Mouse (Mus musculus) intestine, postnatal 0 days (tissue): ENCODE measurements around the gene Spg7. TPM values are rescaled to one million over a fixed set of nuclear protein-coding genes. Genes with fewer than 3 reads are reported as not detected.
A peak's percentile ranks its signal among the peaks of the same experiment; 100 is the strongest.

Source experiments
- ATAC-seq: fragments of 200-750 bp; cut with Nextera tagmentation; 2 replicates; pipeline ENCODE4 v1.8.0; 2017; ENCODE audit warnings: mild to moderate bottlenecking, moderate TSS enrichment, moderate library complexity
- H3K27ac ChIP-seq: fragments of 300-500 bp; sonication (generic); 2 replicates; pipeline ENCODE4 v1.5.1; 2014; ENCODE audit warnings: mild to moderate bottlenecking, low read depth, low read length, moderate library complexity
- H3K27me3 ChIP-seq: fragments of 300-500 bp; sonication (generic); replicated peaks from 2 replicates; pipeline ENCODE4 v1.6.1; 2014; ENCODE audit warnings: low read length, mixed read lengths; ENCODE audit not compliant: control insufficient read depth, insufficient read depth
- H3K36me3 ChIP-seq: fragments of 300-500 bp; sonication (generic); 2 replicates; pipeline ENCODE4 v1.6.1; 2014; ENCODE audit warnings: mild to moderate bottlenecking, moderate library complexity; ENCODE audit not compliant: control insufficient read depth, insufficient read depth
- H3K4me1 ChIP-seq: fragments of 300-500 bp; sonication (generic); replicated peaks from 2 replicates; pipeline ENCODE4 v1.6.1; 2014; ENCODE audit warnings: antibody characterized with exemption, low read length, mixed read lengths; ENCODE audit not compliant: control insufficient read depth, insufficient read depth
- H3K4me2 ChIP-seq: fragments of 300-500 bp; sonication (generic); replicated peaks from 2 replicates; pipeline ENCODE4 v1.6.1; 2014; ENCODE audit warnings: low read depth, mild to moderate bottlenecking, moderate library complexity
- H3K4me3 ChIP-seq: fragments of 300-500 bp; sonication (generic); 2 replicates; pipeline ENCODE4 v1.5.1; 2014; ENCODE audit warnings: low read depth, low read length
- H3K9ac ChIP-seq: fragments of 300-500 bp; sonication (generic); 2 replicates; pipeline ENCODE4 v1.6.1; 2014; ENCODE audit warnings: mild to moderate bottlenecking, low read depth, low read length
- H3K9me3 ChIP-seq: fragments of 300-500 bp; sonication (generic); 2 replicates; pipeline ENCODE4 v1.6.1; 2016; ENCODE audit warnings: mixed run types; ENCODE audit not compliant: control insufficient read depth
- CTCF ChIP-seq: sonication (generic); IDR thresholded peaks from 2 replicates; pipeline ENCODE4 v1.5.1; 2016; ENCODE audit warnings: low read depth, mild to moderate bottlenecking, control low read depth, antibody characterized with exemption, moderate library complexity
- WGBS: fragments of 180-500 bp; shearing (Covaris S2); extraction: QIAGEN DNeasy Blood & Tissue Kit; methylation state at CpG from one replicate; pipeline ENCODE4 v1.1.7; 2014; 5-methylcytosine and 5-hydroxymethylcytosine counted together
- polyA plus RNA-seq: library from polyadenylated mRNA; unstranded; fragments of >200 nt; fragmentation: Nextera tagmentation; extraction: Ambion mirVana; gene quantifications from 2 replicates; pipeline ENCODE4 v1.2.1, GENCODE M21; 2015

Spg7 gene
- polyA plus RNA-seq, 1 experiment from 2014 or later, result 44.7 TPM

- Histone ChIP-seq H3K9me3 (no peaks in the 10 kb centered on the region), H3K9ac (no peak overlapping the region), H3K36me3 (no peaks in the 10 kb centered on the region), H3K4me2 (no peak overlapping the region), H3K4me1 (no peaks in the 10 kb centered on the region), H3K27me3 (no peaks in the 10 kb centered on the region), H3K4me3 (no peak overlapping the region), H3K27ac (no peak overlapping the region)
- 69% methylated on average over 7 of the region's 7 CpGs for WGBS
- ATAC-seq, result no peak
- TF ChIP-seq CTCF, result no peak
These were observed 31.3 kb upstream of the Spg7 start for GRCm38 (mm10) chr8:123031321-123031978.

GRCm38 (mm10) chr8:123032730-123033129, 30.0 kb upstream of the Spg7 start:
- TF ChIP-seq CTCF, result no peak
- Histone ChIP-seq H3K9ac (no peak overlapping the region), H3K4me3 (no peak overlapping the region), H3K9me3 (no peaks in the 10 kb centered on the region), H3K4me1 (0 out of 2 replicates have a peak, but pooled peaks cover 3% of the 10 kb centered on the region), H3K36me3 (no peaks in the 10 kb centered on the region), H3K27me3 (no peaks in the 10 kb centered on the region), H3K4me2 (no peak overlapping the region), H3K27ac (no peak overlapping the region)
- ATAC-seq, result no peak

GRCm38 (mm10) chr8:123033431-123033830, 29.3 kb upstream of the Spg7 start:
- Histone ChIP-seq H3K4me3 (no peak overlapping the region), H3K27me3 (no peaks in the 10 kb centered on the region), H3K9ac (no peak overlapping the region), H3K9me3 (no peaks in the 10 kb centered on the region), H3K4me2 (no peak overlapping the region), H3K36me3 (no peaks in the 10 kb centered on the region), H3K27ac (no peak overlapping the region), H3K4me1 (0 out of 2 replicates have a peak, but pooled peaks cover 3% of the 10 kb centered on the region)
- TF ChIP-seq CTCF, result no peak
- ATAC-seq, result no peak

- WGBS, result 65% methylated on average over 6 of the region's 6 CpGs
- 0 out of 2 replicates have a peak, but pooled peaks cover 6% of the 10 kb centered on the region for H3K4me1 ChIP-seq
- no peaks in the 10 kb centered on the region for H3K36me3 ChIP-seq
- no peaks in the 10 kb centered on the region for H3K27me3 ChIP-seq
- no peaks in the 10 kb centered on the region for H3K9me3 ChIP-seq
- H3K9ac ChIP-seq, result no peak overlapping the region
- no peak for ATAC-seq
- no peak for TF ChIP-seq CTCF
- no peak overlapping the region for H3K4me2 ChIP-seq
- H3K4me3 ChIP-seq, result no peak overlapping the region
- H3K27ac ChIP-seq, result no peak overlapping the region
These were observed 28.6 kb upstream of the Spg7 start for GRCm38 (mm10) chr8:123034171-123034570.

- no peak overlapping the region for H3K27ac ChIP-seq
- peak overlapping the region; percentile 37 for H3K4me2 ChIP-seq
- H3K4me3 ChIP-seq, result no peak overlapping the region
- ATAC-seq, result peak; percentile 34; the same call in 1 of the 2 replicates
- no peaks in the 10 kb centered on the region for H3K27me3 ChIP-seq
- TF ChIP-seq CTCF, result no peak
- H3K36me3 ChIP-seq, result no peaks in the 10 kb centered on the region
- 0 out of 2 replicates have a peak, but pooled peaks cover 8% of the 10 kb centered on the region for H3K4me1 ChIP-seq
- WGBS, result 22% methylated on average over 3 of the region's 3 CpGs
- 0 out of 2 replicates have a peak overlapping the region, but pooled peaks have one; percentile 17 for H3K9ac ChIP-seq
- no peaks in the 10 kb centered on the region for H3K9me3 ChIP-seq
These were observed 25.8 kb upstream of the Spg7 start for GRCm38 (mm10) chr8:123036956-123037355.

- Histone ChIP-seq H3K4me3 (no peak overlapping the region), H3K27me3 (no peaks in the 10 kb centered on the region), H3K9ac (no peak overlapping the region), H3K27ac (no peak overlapping the region), H3K9me3 (no peaks in the 10 kb centered on the region), H3K36me3 (no peaks in the 10 kb centered on the region), H3K4me2 (0 out of 2 replicates have a peak overlapping the region, but pooled peaks have one; percentile 37), H3K4me1 (0 out of 2 replicates have a peak, but pooled peaks cover 8% of the 10 kb centered on the region)
- TF ChIP-seq CTCF, result no peak
- 64% methylated on average over 11 of the region's 11 CpGs for WGBS
- no peak for ATAC-seq
These were observed 25.3 kb upstream of the Spg7 start for GRCm38 (mm10) chr8:123037487-123037886.
